Mouse (Mus musculus): ENCODE data around the gene Timp2. TPM values are rescaled to one million over a fixed set of nuclear protein-coding genes. Genes with fewer than 3 reads are reported as not detected.
A peak's percentile ranks its signal among the peaks of the same experiment; 100 is the strongest.

The Timp2 gene
- polyA plus RNA-seq, 1 experiment from 2014 or later: 72.7 TPM

DNA sequence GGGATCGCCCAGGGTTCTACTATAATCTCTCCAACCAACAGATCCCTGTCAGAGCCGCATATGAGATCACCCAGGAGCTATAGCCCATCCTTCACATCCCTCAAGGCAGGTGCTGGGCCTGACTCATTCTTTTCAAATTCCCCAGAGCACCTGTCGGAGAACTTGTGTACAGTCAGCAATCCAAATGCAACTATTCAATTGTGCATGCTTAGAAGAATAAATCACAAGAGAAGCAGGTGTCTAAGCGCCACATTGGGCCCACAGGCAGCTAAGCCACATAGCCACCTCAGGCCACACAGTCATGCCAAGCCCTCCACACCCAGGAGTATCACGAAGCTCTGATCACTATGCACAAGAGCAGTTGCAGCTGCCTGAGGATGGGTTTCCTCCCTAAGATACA lies 6.0 kb downstream of the Timp2 start:
- no peak for DNase-seq (ENCODE audit: low spot score)
- WGBS: 67% methylated on average over 5 of the region's 5 CpGs
- TF ChIP-seq EP300 (optimal IDR thresholded peaks at IDR 0.05): no peak
- TF ChIP-seq CTCF (IDR thresholded peaks at IDR 0.05; ENCODE audit: low read depth): no peak
- Histone ChIP-seq H3K9ac (ENCODE audit: low read length) (no peak overlapping the region), H3K36me3 (ENCODE audit: control insufficient read depth, insufficient read depth, low read length) (no peaks in the 10 kb centered on the region), H3K4me3 (ENCODE audit: low read depth, low read length) (no peak overlapping the region), H3K4me2 (replicated peaks; ENCODE audit: low read depth) (0 out of 2 replicates have a peak overlapping the region, but pooled peaks have one; percentile 0), H3K4me1 (replicated peaks; ENCODE audit: control insufficient read depth, insufficient read depth) (peaks cover 4% of the 10 kb centered on the region), H3K27me3 (ENCODE audit: control insufficient read depth, insufficient read depth, low read length) (no peaks in the 10 kb centered on the region), H3K27ac (replicated peaks) (no peak overlapping the region; the same call in 1 of the 2 replicates), H3K9me3 (ENCODE audit: control insufficient read depth, low read length) (no peaks in the 10 kb centered on the region)
- no peak for ATAC-seq (ENCODE audit: low FRiP score, low TSS enrichment)

DNA sequence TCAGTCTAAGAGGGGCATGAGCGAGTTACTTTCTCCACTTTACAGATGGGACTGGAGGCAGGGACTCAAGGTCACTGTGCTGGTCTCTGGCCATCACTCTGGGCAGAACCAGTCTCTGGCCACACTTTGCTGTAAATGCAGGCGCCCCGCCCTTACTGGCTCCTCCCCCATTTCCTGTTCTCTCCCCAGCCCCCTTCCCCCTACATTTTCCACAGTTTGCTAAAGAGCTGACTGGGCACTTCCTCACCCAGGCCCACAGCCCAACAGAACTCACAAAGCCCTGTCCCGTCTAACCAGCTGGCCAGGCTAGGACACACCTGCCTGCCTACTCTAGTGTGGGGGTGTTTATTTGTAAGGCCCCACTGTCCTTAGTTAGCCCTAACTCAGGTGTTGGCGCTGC lies 6.7 kb downstream of the Timp2 start:
- Histone ChIP-seq H3K4me1 (replicated peaks; ENCODE audit: control insufficient read depth, insufficient read depth) (peaks cover 4% of the 10 kb centered on the region), H3K4me2 (replicated peaks; ENCODE audit: low read depth) (0 out of 2 replicates have a peak overlapping the region, but pooled peaks have one; percentile 0), H3K9me3 (ENCODE audit: control insufficient read depth, low read length) (no peaks in the 10 kb centered on the region), H3K36me3 (ENCODE audit: control insufficient read depth, insufficient read depth, low read length) (no peaks in the 10 kb centered on the region), H3K27me3 (ENCODE audit: control insufficient read depth, insufficient read depth, low read length) (no peaks in the 10 kb centered on the region), H3K9ac (ENCODE audit: low read length) (no peak overlapping the region), H3K27ac (replicated peaks) (peak overlapping the region; percentile 74), H3K4me3 (ENCODE audit: low read depth, low read length) (no peak overlapping the region)
- TF ChIP-seq EP300 (optimal IDR thresholded peaks at IDR 0.05) (no peak), CTCF (IDR thresholded peaks at IDR 0.05; ENCODE audit: low read depth) (no peak)
- peak; percentile 60; the same call in 1 of the 2 replicates for ATAC-seq (ENCODE audit: low FRiP score, low TSS enrichment)
- WGBS: 39% methylated on average over 5 of the region's 5 CpGs
- peak; percentile 58 for DNase-seq (ENCODE audit: low spot score)

DNA sequence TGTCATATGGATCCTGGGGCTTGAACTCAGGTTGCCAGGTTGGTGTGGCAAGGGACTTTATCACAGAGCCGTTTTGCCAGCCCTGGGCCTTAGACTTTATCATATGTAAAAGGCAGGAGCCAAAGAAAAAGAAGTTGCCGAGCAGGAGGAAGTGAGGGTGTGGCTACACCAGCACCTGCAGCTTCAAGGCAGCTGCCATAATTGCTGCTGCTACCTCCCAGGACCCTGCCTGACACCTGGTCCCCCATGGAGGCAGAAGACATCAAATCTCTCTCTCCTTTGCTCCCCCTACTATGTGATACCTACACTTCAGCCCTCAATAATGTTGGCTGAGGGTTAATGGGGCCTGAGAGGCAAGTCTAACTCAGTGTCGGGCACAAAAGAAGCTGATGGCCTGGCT lies 7.1 kb downstream of the Timp2 start:
- Histone ChIP-seq H3K36me3 (ENCODE audit: control insufficient read depth, insufficient read depth, low read length) (no peaks in the 10 kb centered on the region), H3K9ac (ENCODE audit: low read length) (0 out of 2 replicates have a peak overlapping the region, but pooled peaks have one; percentile 13), H3K27me3 (ENCODE audit: control insufficient read depth, insufficient read depth, low read length) (no peaks in the 10 kb centered on the region), H3K4me3 (ENCODE audit: low read depth, low read length) (no peak overlapping the region), H3K4me2 (replicated peaks; ENCODE audit: low read depth) (no peak overlapping the region), H3K4me1 (replicated peaks; ENCODE audit: control insufficient read depth, insufficient read depth) (peaks cover 4% of the 10 kb centered on the region), H3K9me3 (ENCODE audit: control insufficient read depth, low read length) (no peaks in the 10 kb centered on the region), H3K27ac (replicated peaks) (peak overlapping the region; percentile 74)
- DNase-seq (ENCODE audit: low spot score) (no peak), ATAC-seq (ENCODE audit: low FRiP score, low TSS enrichment) (no peak)
- TF ChIP-seq CTCF (IDR thresholded peaks at IDR 0.05; ENCODE audit: low read depth) (no peak), EP300 (optimal IDR thresholded peaks at IDR 0.05) (no peak)
- 41% methylated on average over 3 of the region's 3 CpGs for WGBS

DNA sequence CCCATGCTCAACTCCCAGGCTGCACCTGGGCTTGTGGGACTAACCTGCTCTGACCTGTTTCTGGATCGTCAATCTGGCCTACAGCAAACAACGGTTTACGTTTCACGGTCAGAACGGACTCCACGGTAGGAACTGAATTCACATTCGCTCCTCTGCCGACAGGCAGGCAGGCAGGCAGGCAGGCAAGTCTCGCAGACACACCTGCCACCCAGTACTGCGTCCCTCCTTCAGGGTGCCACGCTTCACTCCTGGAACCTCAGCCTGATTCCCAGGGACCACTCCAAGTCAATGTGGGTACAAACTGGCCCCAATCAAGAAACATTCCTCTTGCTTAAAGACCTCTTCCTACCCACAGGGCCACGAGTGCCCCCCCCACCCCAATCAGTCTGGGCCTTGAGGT lies 7.6 kb downstream of the Timp2 start:
- WGBS: 60% methylated on average over 12 of the region's 12 CpGs
- TF ChIP-seq CTCF (IDR thresholded peaks at IDR 0.05; ENCODE audit: low read depth) (no peak), EP300 (optimal IDR thresholded peaks at IDR 0.05) (no peak)
- no peak for ATAC-seq (ENCODE audit: low FRiP score, low TSS enrichment)

DNA sequence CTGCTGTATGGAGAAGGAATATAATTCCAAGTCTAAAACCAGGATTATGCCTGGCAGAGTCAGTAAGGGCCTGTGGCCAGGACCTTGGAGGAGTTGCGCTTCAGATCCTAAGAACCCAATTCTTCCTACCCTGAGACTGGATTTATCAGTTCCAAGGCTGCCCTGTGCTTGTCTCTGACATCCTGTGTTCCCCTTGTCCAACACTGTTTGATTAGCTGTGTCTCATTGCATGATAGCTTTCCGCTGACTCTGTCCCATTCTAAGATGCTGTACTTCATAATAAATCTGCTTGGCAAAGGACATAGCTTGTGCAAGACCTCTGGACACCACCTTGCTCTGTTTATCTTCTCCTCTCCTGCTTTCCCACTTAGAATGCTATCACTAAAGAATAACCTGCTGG lies 8.1 kb downstream of the Timp2 start:
- ATAC-seq (ENCODE audit: low FRiP score, low TSS enrichment) (no peak), DNase-seq (ENCODE audit: low spot score) (no peak)
- peaks cover 4% of the 10 kb centered on the region for H3K4me1 ChIP-seq (replicated peaks; ENCODE audit: control insufficient read depth, insufficient read depth)
- no peaks in the 10 kb centered on the region for H3K9me3 ChIP-seq (ENCODE audit: control insufficient read depth, low read length)
- no peak overlapping the region for H3K9ac ChIP-seq (ENCODE audit: low read length)
- no peak overlapping the region for H3K4me3 ChIP-seq (ENCODE audit: low read depth, low read length)
- no peaks in the 10 kb centered on the region for H3K36me3 ChIP-seq (ENCODE audit: control insufficient read depth, insufficient read depth, low read length)
- TF ChIP-seq EP300 (optimal IDR thresholded peaks at IDR 0.05): no peak
- H3K27ac ChIP-seq (replicated peaks): 0 out of 2 replicates have a peak overlapping the region, but pooled peaks have one; percentile 18
- no peak overlapping the region for H3K4me2 ChIP-seq (replicated peaks; ENCODE audit: low read depth)
- H3K27me3 ChIP-seq (ENCODE audit: control insufficient read depth, insufficient read depth, low read length): no peaks in the 10 kb centered on the region
- 62% methylated on average over 2 of the region's 2 CpGs for WGBS

More for the DNA sequence above, 7.6 kb downstream of the Timp2 start:
- no peak overlapping the region for H3K4me3 ChIP-seq (ENCODE audit: low read depth, low read length)
- no peak overlapping the region for H3K27ac ChIP-seq (replicated peaks)
- no peak overlapping the region for H3K9ac ChIP-seq (ENCODE audit: low read length)
- H3K27me3 ChIP-seq (ENCODE audit: control insufficient read depth, insufficient read depth, low read length): no peaks in the 10 kb centered on the region
- no peak overlapping the region for H3K4me2 ChIP-seq (replicated peaks; ENCODE audit: low read depth)
- DNase-seq (ENCODE audit: low spot score): no peak
- peaks cover 4% of the 10 kb centered on the region for H3K4me1 ChIP-seq (replicated peaks; ENCODE audit: control insufficient read depth, insufficient read depth)
- no peaks in the 10 kb centered on the region for H3K9me3 ChIP-seq (ENCODE audit: control insufficient read depth, low read length)
- no peaks in the 10 kb centered on the region for H3K36me3 ChIP-seq (ENCODE audit: control insufficient read depth, insufficient read depth, low read length)

DNA sequence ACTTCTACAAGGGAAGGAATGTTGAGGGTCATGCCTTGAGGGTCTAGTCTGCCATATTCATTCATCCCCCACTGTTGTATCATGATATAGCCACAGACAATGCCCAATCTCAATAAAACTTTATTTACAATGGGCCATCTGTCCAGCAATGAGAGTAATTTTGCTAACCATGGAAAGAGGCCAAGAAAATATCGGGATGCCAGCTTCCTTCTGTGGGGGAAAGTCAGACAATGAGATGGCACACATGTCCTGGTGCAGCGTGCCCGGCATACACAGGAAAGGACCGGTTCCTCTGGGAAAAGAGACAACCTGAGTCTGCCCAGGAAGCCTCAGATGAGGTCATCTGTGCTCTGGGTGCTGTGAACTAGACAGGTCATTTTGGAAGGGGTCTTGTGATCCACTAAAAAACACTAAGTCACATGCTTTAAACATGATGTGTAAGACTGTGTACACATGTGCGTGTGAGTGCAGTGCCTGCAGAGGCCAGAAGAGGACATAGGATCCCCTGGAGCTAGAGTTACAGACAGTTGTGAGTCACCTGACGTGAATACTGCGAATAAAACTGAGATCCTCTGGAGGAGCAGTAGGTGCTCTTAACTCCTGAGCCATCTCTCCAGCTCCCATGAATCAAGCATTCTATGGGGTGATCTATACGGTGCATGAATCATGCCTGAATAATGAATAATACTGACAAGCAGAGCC lies 9.0 kb downstream of the Timp2 start:
- H3K27ac ChIP-seq (replicated peaks): 0 out of 2 replicates have a peak overlapping the region, but pooled peaks have one; percentile 24
- H3K9ac ChIP-seq (ENCODE audit: low read length): no peak overlapping the region

More for the DNA sequence above, 9.0 kb downstream of the Timp2 start:
- no peak for ATAC-seq (ENCODE audit: low FRiP score, low TSS enrichment)
- 69% methylated on average over 8 of the region's 8 CpGs for WGBS
- Histone ChIP-seq H3K4me2 (replicated peaks; ENCODE audit: low read depth) (no peak overlapping the region), H3K4me1 (replicated peaks; ENCODE audit: control insufficient read depth, insufficient read depth) (peaks cover 4% of the 10 kb centered on the region), H3K9me3 (ENCODE audit: control insufficient read depth, low read length) (no peaks in the 10 kb centered on the region), H3K4me3 (ENCODE audit: low read depth, low read length) (no peak overlapping the region), H3K36me3 (ENCODE audit: control insufficient read depth, insufficient read depth, low read length) (no peaks in the 10 kb centered on the region), H3K27me3 (ENCODE audit: control insufficient read depth, insufficient read depth, low read length) (no peaks in the 10 kb centered on the region)
- no peak for DNase-seq (ENCODE audit: low spot score)
- TF ChIP-seq EP300 (optimal IDR thresholded peaks at IDR 0.05): no peak
- peak; percentile 54 for TF ChIP-seq CTCF (IDR thresholded peaks at IDR 0.05; ENCODE audit: low read depth)
